Mouse (Mus musculus): ENCODE data around the gene Adam3. TPM values are rescaled to one million over a fixed set of nuclear protein-coding genes. Genes with fewer than 3 reads are reported as not detected.

Adam3 gene
- total RNA-seq (2021): under 1 TPM in 1 of 2 experiments, not detected in 1; 0.14 TPM
- long read RNA-seq: 0 reads

DNA sequence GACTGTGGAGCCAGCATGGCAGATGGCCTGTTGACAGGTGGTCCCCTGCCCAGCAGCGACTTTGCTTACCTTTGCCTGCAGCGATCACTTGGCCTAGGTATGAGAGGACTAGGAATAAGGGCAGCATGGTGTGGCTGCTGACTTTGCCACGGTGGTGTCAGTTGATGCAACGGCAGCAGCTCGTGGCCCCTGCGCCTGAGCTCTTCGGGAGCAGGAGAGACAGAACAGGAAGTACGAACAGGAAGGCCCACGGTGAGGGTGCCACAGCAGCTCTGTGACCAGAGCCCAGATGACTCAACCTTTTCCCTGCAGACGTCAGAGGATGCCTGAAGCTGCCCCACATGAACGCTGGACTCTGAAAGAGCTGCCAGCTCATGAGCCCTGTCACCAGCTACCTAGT lies at the start of gene Adam3:
Gene Adam3 (minus strand): TSS at position 223 of the 400 bp plus-strand sequence.
- no peak for DNase-seq (ENCODE audit: low spot score in 2 of 2)

DNA sequence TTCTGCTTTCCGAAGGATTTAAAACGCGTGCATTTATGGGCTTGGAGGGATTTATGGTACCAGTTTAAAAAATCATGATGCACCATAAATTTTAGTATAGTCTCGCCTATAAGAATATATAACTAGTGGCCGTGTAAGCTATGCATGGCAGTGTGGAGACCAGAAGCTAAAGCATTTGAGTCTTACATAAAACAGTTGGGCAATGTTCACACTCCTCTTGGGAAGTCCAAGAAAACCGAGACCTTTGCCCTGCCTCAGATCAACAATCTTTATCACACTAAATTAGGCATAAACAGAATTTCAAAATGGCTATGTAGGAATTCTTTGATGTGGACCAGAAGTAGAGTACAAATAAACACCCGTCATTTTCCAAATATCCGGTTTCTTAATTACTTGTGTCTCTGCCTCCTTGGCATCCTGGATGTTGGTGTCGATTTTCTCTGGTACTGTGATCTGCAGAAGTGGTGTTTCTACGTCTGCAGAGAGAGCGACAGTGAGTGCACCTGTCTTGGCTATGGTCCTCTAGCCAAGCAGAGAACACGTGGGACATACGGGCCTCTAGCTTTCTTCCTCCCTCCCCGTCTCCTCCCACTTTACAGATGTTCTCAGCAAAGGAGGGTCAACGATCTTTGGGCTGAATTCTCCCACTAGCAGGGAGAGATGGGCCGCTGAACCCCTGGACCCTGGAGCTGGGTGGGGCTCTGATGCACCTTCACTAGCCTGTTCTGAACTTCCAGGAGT lies 596 bp downstream of the Adam3 start:
- DNase-seq (ENCODE audit: low spot score in 2 of 2): no peak

Other genes starting within 250 kb of the Adam3 start
- gene Adam5, start 98.5 kb upstream of the Adam3 start, total RNA-seq (2021): under 1 TPM; 0.37 to 0.69 TPM